Mouse (Mus musculus) hematopoietic stem cell, adult 5-6 weeks (primary cell): ENCODE data around the gene Ptx4. TPM values are rescaled to one million over a fixed set of nuclear protein-coding genes. Genes with fewer than 3 reads are reported as not detected.

Source experiments
- ATAC-seq, 2 experiments: fragments of 125-278 bp in 1 of 2; replicated peaks in 1 of 2; 2 replicates each; pipeline ENCODE4 v1.8.0; 2016 to 2017; ENCODE audit warnings: inconsistent platforms in 2 of 2, mild to moderate bottlenecking in 2 of 2, moderate number of reproducible peaks in 2 of 2, low read depth in 1 of 2, moderate TSS enrichment in 1 of 2; ENCODE audit not compliant: low FRiP score in 2 of 2, poor library complexity in 2 of 2, severe bottlenecking in 2 of 2, insufficient read depth in 1 of 2, low TSS enrichment in 1 of 2
- total RNA-seq: library from RNA; stranded (forward); fragments of 172-1452, 232-1000 nt; gene quantifications from 2 replicates; pipeline ENCODE4 v1.2.3, GENCODE M21; 2017

The Ptx4 gene
- total RNA-seq = 0.40 TPM in 1 of 2 replicates, not detected in the other

- ATAC-seq = no peak
Measured at GRCm38 (mm10) chr17:25120406-25120805, at the start of gene Ptx4. Gene Ptx4, plus strand, starts transcription at chr17:25120760.

- no peak for ATAC-seq
Measured at GRCm38 (mm10) chr17:25076906-25077305, 43.7 kb upstream of the Ptx4 start.

- ATAC-seq = peak; percentile 33 to 66; a peak in 2 of 4 replicates
Measured at GRCm38 (mm10) chr17:25077771-25078372, 42.7 kb upstream of the Ptx4 start.

GRCm38 (mm10) chr17:25080210-25080609, 40.4 kb upstream of the Ptx4 start:
- no peak for ATAC-seq

GRCm38 (mm10) chr17:25080960-25081381, 39.6 kb upstream of the Ptx4 start:
- ATAC-seq = no peak

- no peak for ATAC-seq
Measured at GRCm38 (mm10) chr17:25082081-25082847, 38.3 kb upstream of the Ptx4 start.

GRCm38 (mm10) chr17:25082887-25083286, 37.7 kb upstream of the Ptx4 start:
- no peak for ATAC-seq

GRCm38 (mm10) chr17:25083444-25083931, 37.1 kb upstream of the Ptx4 start, which contains the start of gene Tmem204:
Gene Tmem204, minus strand, starts transcription at chr17:25083591.
- ATAC-seq = 0 out of 4 replicates have a peak, but pooled peaks of 1 of the 2 experiments have one; percentile 14

GRCm38 (mm10) chr17:25084835-25085385, 35.6 kb upstream of the Ptx4 start:
- no peak for ATAC-seq

GRCm38 (mm10) chr17:25086724-25087123, 33.8 kb upstream of the Ptx4 start:
- ATAC-seq = no peak

- no peak for ATAC-seq
Measured at GRCm38 (mm10) chr17:25089158-25089557, 31.4 kb upstream of the Ptx4 start.

- no peak for ATAC-seq
Measured at GRCm38 (mm10) chr17:25090450-25090849, 30.1 kb upstream of the Ptx4 start.

- ATAC-seq = no peak
Measured at GRCm38 (mm10) chr17:25096221-25096620, 24.3 kb upstream of the Ptx4 start.

GRCm38 (mm10) chr17:25100052-25100451, 20.5 kb upstream of the Ptx4 start:
- no peak for ATAC-seq

GRCm38 (mm10) chr17:25101338-25101737, 19.2 kb upstream of the Ptx4 start:
- no peak for ATAC-seq

GRCm38 (mm10) chr17:25107786-25108185, 12.8 kb upstream of the Ptx4 start:
- no peak for ATAC-seq

GRCm38 (mm10) chr17:25109578-25109977, 11.0 kb upstream of the Ptx4 start:
- ATAC-seq = peak; percentile 37 to 67; a peak in 2 of 4 replicates

GRCm38 (mm10) chr17:25110590-25110989, 10.0 kb upstream of the Ptx4 start:
- no peak for ATAC-seq
